Mouse (Mus musculus): ENCODE results near the gene Ckm. TPM values are rescaled to one million over a fixed set of nuclear protein-coding genes. Genes with fewer than 3 reads are reported as not detected.
A peak's percentile ranks its signal among the peaks of the same experiment; 100 is the strongest.

Ckm gene
- total and polyA plus RNA-seq, 3 experiments, result 0.08 to 0.47 TPM; not detected in 1

- peaks cover 14% of the 10 kb centered on the region for H3K27me3 ChIP-seq (replicated peaks)
- peak within 1 kb of the TSS; percentile 71 to 88 (median 78) for H3K4me3 ChIP-seq (replicated peaks in 1 of 3; ENCODE audit: low read depth in 2 of 3, low read length in 2 of 3, poor library complexity in 1 of 3)
- TF ChIP-seq TCF12 (IDR thresholded peaks at IDR 0.05; ENCODE audit: low read depth, low read length), result 0 out of 2 replicates have a peak, but pooled peaks have one; percentile 12
- TF ChIP-seq MYC (IDR thresholded peaks at IDR 0.05; ENCODE audit: low read depth, low read length), result no peak
- TF ChIP-seq JUN (IDR thresholded peaks at IDR 0.05; ENCODE audit: insufficient read depth, low read depth, low read length), result no peak
- TF ChIP-seq ZC3H11A (IDR thresholded peaks at IDR 0.05; ENCODE audit: low read depth, low read length), result no peak
- TF ChIP-seq PAX5 (IDR thresholded peaks at IDR 0.05; ENCODE audit: low read length), result no peak
- peak; percentile 57; the same call in 1 of the 2 replicates for TF ChIP-seq ZMIZ1 (IDR thresholded peaks at IDR 0.05; ENCODE audit: low read depth, low read length)
- TF ChIP-seq CHD1 (IDR thresholded peaks at IDR 0.05; ENCODE audit: low read depth, low read length), result no peak
- peak; percentile 30; the same call in 1 of the 2 replicates for TF ChIP-seq MXI1 (IDR thresholded peaks at IDR 0.05; ENCODE audit: low read depth, low read length)
- TF ChIP-seq MEF2A (IDR thresholded peaks at IDR 0.05; ENCODE audit: borderline replicate concordance, low read depth, low read length), result no peak
- no peak for TF ChIP-seq IRF4 (IDR thresholded peaks at IDR 0.05; ENCODE audit: low read depth, low read length)
- 0 out of 2 replicates have a peak, but pooled peaks have one; percentile 53 for TF ChIP-seq NELFE (IDR thresholded peaks at IDR 0.05; ENCODE audit: low read depth, low read length)
- TF ChIP-seq POLR2A (IDR thresholded peaks at IDR 0.05; ENCODE audit: low read depth, low read length), result peak; percentile 79
- H3K27ac ChIP-seq (ENCODE audit: insufficient read depth, low read depth), result no peak within 1 kb of the TSS
- peaks cover 5 to 27% of the 10 kb centered on the region in 2 experiments for H3K4me1 ChIP-seq (ENCODE audit: control insufficient read depth in 1 of 2, insufficient read depth in 2 of 2)
- in situ Hi-C loops (cut with MboI; ENCODE audit: low pct_ligation_motif_present, low pct_unique_long_range_greater_than_20kb, low sequenced_read_pairs), result no loop called here
- peak; percentile 69 for DNase-seq (ENCODE audit: extremely low read depth)
- H3K4me2 ChIP-seq (ENCODE audit: insufficient read depth, low read depth, poor library complexity, severe bottlenecking), result peak within 1 kb of the TSS; percentile 97
- H3K79me2 ChIP-seq (replicated peaks; ENCODE audit: control insufficient read depth, extremely low read depth, insufficient read depth, poor library complexity, severe bottlenecking), result peaks cover 4% of the 10 kb centered on the region; the same call in 1 of the 2 replicates
- dilution Hi-C loops (cut with MboI; ENCODE audit: extremely low pct_ligation_motif_present, extremely low pct_unique_long_range_greater_than_20kb, low sequenced_read_pairs), result no loop called here
- peaks cover 0 to 22% of the 10 kb centered on the region in 2 experiments for H3K36me3 ChIP-seq (replicated peaks in 1 of 2; ENCODE audit: control insufficient read depth in 1 of 2, insufficient read depth in 1 of 2, low read length in 1 of 2)
- no peaks in the 10 kb centered on the region for H3K9me3 ChIP-seq (replicated peaks; ENCODE audit: low read length)
- H3K9ac ChIP-seq (ENCODE audit: insufficient read depth, low read depth), result peak within 1 kb of the TSS; percentile 89
These were observed 54.1 kb downstream of the Ckm start, which contains the start of gene Mark4 for GRCm38 (mm10) chr7:19458591-19459111. Gene Mark4 (minus strand): TSS chr7:19458821.

- Histone ChIP-seq H3K4me2 (ENCODE audit: insufficient read depth, low read depth, poor library complexity, severe bottlenecking) (peak overlapping the region; percentile 97), H3K36me3 (replicated peaks in 1 of 2; ENCODE audit: control insufficient read depth in 1 of 2, insufficient read depth in 1 of 2, low read length in 1 of 2) (peaks cover 0 to 18% of the 10 kb centered on the region in 2 experiments), H3K4me3 (replicated peaks in 1 of 3; ENCODE audit: low read depth in 2 of 3, low read length in 2 of 3, poor library complexity in 1 of 3) (peak overlapping the region; percentile 40 to 78 (median 65)), H3K27ac (ENCODE audit: insufficient read depth, low read depth) (no peak overlapping the region), H3K9me3 (replicated peaks; ENCODE audit: low read length) (no peaks in the 10 kb centered on the region), H3K4me1 (ENCODE audit: control insufficient read depth in 1 of 2, insufficient read depth in 2 of 2) (peaks cover 5 to 27% of the 10 kb centered on the region in 2 experiments), H3K27me3 (replicated peaks) (peaks cover 15% of the 10 kb centered on the region), H3K9ac (ENCODE audit: insufficient read depth, low read depth) (peak overlapping the region; percentile 53; the same call in 1 of the 2 replicates), H3K79me2 (replicated peaks; ENCODE audit: control insufficient read depth, extremely low read depth, insufficient read depth, poor library complexity, severe bottlenecking) (peaks cover 4% of the 10 kb centered on the region; the same call in 1 of the 2 replicates)
- no peak for DNase-seq (ENCODE audit: extremely low read depth)
- TF ChIP-seq CTCF (conservative IDR thresholded peaks at IDR 0.05 in 1 of 2, IDR thresholded peaks at IDR 0.05 in 1 of 2; ENCODE audit: low read depth in 2 of 2, low read length in 2 of 2) (no peak), ZNF384 (IDR thresholded peaks at IDR 0.05; ENCODE audit: low read depth, low read length) (no peak), MYC (IDR thresholded peaks at IDR 0.05; ENCODE audit: low read depth, low read length) (no peak), SIN3A (IDR thresholded peaks at IDR 0.05; ENCODE audit: low read length) (no peak), ZMIZ1 (IDR thresholded peaks at IDR 0.05; ENCODE audit: low read depth, low read length) (no peak), NELFE (IDR thresholded peaks at IDR 0.05; ENCODE audit: low read depth, low read length) (no peak), MAX (IDR thresholded peaks at IDR 0.05; ENCODE audit: low read length) (no peak), KAT2A (IDR thresholded peaks at IDR 0.05; ENCODE audit: insufficient replicate concordance, low read length) (no peak), RAD21 (IDR thresholded peaks at IDR 0.05; ENCODE audit: low read depth, low read length) (no peak), CHD1 (IDR thresholded peaks at IDR 0.05; ENCODE audit: low read depth, low read length) (no peak), PAX5 (IDR thresholded peaks at IDR 0.05; ENCODE audit: low read length) (no peak), MEF2A (IDR thresholded peaks at IDR 0.05; ENCODE audit: borderline replicate concordance, low read depth, low read length) (no peak), TBP (conservative IDR thresholded peaks at IDR 0.05; ENCODE audit: low read depth, low read length) (no peak), JUND (conservative IDR thresholded peaks at IDR 0.05; ENCODE audit: low read depth, low read length) (no peak), USF2 (conservative IDR thresholded peaks at IDR 0.05; ENCODE audit: low read depth, low read length) (no peak), UBTF (IDR thresholded peaks at IDR 0.05; ENCODE audit: low read depth, low read length) (no peak), IRF4 (IDR thresholded peaks at IDR 0.05; ENCODE audit: low read depth, low read length) (no peak), POLR2AphosphoS2 (IDR thresholded peaks at IDR 0.05; ENCODE audit: low read depth, low read length) (no peak), TCF12 (IDR thresholded peaks at IDR 0.05; ENCODE audit: low read depth, low read length) (no peak)
- dilution Hi-C loops (cut with MboI; ENCODE audit: extremely low pct_ligation_motif_present, extremely low pct_unique_long_range_greater_than_20kb, low sequenced_read_pairs), result no loop called here
- in situ Hi-C loops (cut with MboI; ENCODE audit: low pct_ligation_motif_present, low pct_unique_long_range_greater_than_20kb, low sequenced_read_pairs), result no loop called here
These were observed 54.7 kb downstream of the Ckm start for GRCm38 (mm10) chr7:19459144-19459870.
